10 mouse cellular contexts compared by ENCODE assay signal in the genomic region with DNA sequence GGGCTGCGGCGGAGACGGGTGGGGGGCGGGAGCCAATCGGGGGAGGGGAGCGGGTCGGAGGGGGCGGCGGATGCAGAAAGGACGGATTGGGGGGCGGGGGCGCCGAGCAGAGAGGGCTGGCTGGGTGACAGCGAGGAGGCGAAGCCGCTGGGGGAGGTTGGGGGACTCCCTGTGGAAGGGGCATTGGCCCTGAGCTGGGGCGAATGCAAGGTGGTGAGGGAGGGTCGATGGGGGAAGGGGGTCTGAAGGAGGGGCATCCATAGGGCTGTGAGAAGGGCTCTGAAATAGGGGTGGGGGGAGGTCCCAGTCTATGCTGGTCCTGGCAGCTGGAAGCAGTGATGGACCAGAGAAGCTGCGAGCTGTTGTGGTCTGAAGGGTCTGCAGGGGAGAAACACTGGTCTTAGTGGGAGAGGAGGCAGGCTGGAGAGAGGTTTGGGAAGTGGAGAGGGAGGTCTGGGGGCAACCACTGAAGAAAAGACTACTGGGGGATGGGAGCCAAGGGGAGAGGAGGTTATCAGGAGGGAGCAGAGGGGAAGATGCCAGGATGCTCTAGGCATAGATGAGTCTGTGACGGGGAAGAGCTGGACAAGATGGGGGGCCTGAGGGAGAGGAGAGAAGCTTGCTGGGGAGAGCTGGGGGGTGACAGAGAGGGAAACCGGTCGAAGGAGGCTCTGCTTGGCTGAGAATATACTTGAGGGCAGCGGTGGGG. TPM values are rescaled to one million over a fixed set of nuclear protein-coding genes. Genes with fewer than 3 reads are reported as not detected.
DNase-seq lines count a peak whose midpoint lies in the region; ATAC-seq lines count a peak whose summit lies in the region.
"Had no signal": no experiment of that assay in that cellular context is flagged by ENCODE, and none has a peak within 500 bp of the region (broad histone marks: within the 10 kb centered on the region; RNA-seq: fewer than 3 reads in every experiment).

No protein-coding gene starts in this region.

- no peak overlapping the region for H3K9ac ChIP-seq in kidney, embryonic 15.5 days
- peak overlapping the region; percentile 32; the same call in 1 of the 2 replicates for H3K9ac ChIP-seq in embryonic facial prominence, embryonic 11.5 days (replicated peaks; ENCODE audit: low read length)
- peak overlapping the region; percentile 87 for H3K9ac ChIP-seq in forebrain, embryonic 15.5 days (replicated peaks)
- H3K9ac ChIP-seq: liver, embryonic 15.5 days had no signal

- no peak for DNase-seq in kidney, postnatal 36 days
- no peak for DNase-seq in embryonic facial prominence, embryonic 11.5 days (ENCODE audit: low spot score)
- DNase-seq in midbrain, embryonic 10.5 days (ENCODE audit: low spot score) = peak; percentile 33
- DNase-seq in ovary, adult 18-20 months (ENCODE audit: low spot score) = no peak
- no peak for DNase-seq in layer of hippocampus, postnatal 10 days (ENCODE audit: low spot score in 2 of 2)

- ATAC-seq in kidney, embryonic 15.5 days (replicated peaks; ENCODE audit: low FRiP score) = peak; percentile 27; the same call in 1 of the 2 replicates
- ATAC-seq in embryonic facial prominence, embryonic 11.5 days (replicated peaks; ENCODE audit: insufficient number of reproducible peaks, low FRiP score, low TSS enrichment, low read depth) = no peak
- peak; percentile 12 for ATAC-seq in forebrain, embryonic 15.5 days (replicated peaks)
- no peak for ATAC-seq in erythroid progenitor cell, adult 5-6 weeks (replicated peaks; ENCODE audit: low FRiP score, poor library complexity, severe bottlenecking)

- 10% methylated on average over 17 of the region's 23 CpGs for WGBS in kidney, embryonic 15.5 days
- 6% methylated on average over 12 of the region's 23 CpGs for WGBS in embryonic facial prominence, embryonic 11.5 days
- 4% methylated on average over 17 of the region's 23 CpGs for WGBS in forebrain, embryonic 15.5 days
- WGBS in midbrain, embryonic 10.5 days = 7% methylated on average over 22 of the region's 23 CpGs

- H3K27me3 ChIP-seq in kidney, embryonic 15.5 days = peaks cover 75% of the 10 kb centered on the region
- H3K27me3 ChIP-seq in embryonic facial prominence, embryonic 11.5 days (ENCODE audit: control insufficient read depth, insufficient read depth, low read length) = peaks cover 28% of the 10 kb centered on the region
- no peaks in the 10 kb centered on the region for H3K27me3 ChIP-seq in forebrain, embryonic 15.5 days
- peaks cover 80% of the 10 kb centered on the region for H3K27me3 ChIP-seq in midbrain, embryonic 10.5 days (ENCODE audit: low read depth, poor library complexity, severe bottlenecking)

- H3K36me3 ChIP-seq in kidney, embryonic 15.5 days = no peaks in the 10 kb centered on the region
- no peaks in the 10 kb centered on the region for H3K36me3 ChIP-seq in embryonic facial prominence, embryonic 11.5 days (replicated peaks; ENCODE audit: control insufficient read depth, insufficient read depth, low read depth, low read length)
- H3K36me3 ChIP-seq in forebrain, embryonic 15.5 days = no peaks in the 10 kb centered on the region
- no peaks in the 10 kb centered on the region for H3K36me3 ChIP-seq in midbrain, embryonic 10.5 days
- H3K36me3 ChIP-seq: G1E; liver, embryonic 15.5 days had no signal

- no peak overlapping the region for H3K27ac ChIP-seq in kidney, embryonic 15.5 days
- H3K27ac ChIP-seq in embryonic facial prominence, embryonic 11.5 days (replicated peaks; ENCODE audit: low read depth, low read length) = no peak overlapping the region
- peak overlapping the region; percentile 95 for H3K27ac ChIP-seq in forebrain, embryonic 15.5 days (replicated peaks)
- peak overlapping the region; percentile 87 for H3K27ac ChIP-seq in midbrain, embryonic 10.5 days (replicated peaks)
- H3K27ac ChIP-seq: liver, embryonic 15.5 days had no signal

- peaks cover 40% of the 10 kb centered on the region for H3K4me1 ChIP-seq in kidney, embryonic 15.5 days
- H3K4me1 ChIP-seq in embryonic facial prominence, embryonic 11.5 days (ENCODE audit: control insufficient read depth, insufficient read depth, low read length) = peaks cover 10% of the 10 kb centered on the region; the same call in 1 of the 2 replicates
- peaks cover 85% of the 10 kb centered on the region for H3K4me1 ChIP-seq in forebrain, embryonic 15.5 days
- H3K4me1 ChIP-seq in midbrain, embryonic 10.5 days = peaks cover 69% of the 10 kb centered on the region

- H3K4me2 ChIP-seq in kidney, embryonic 15.5 days = peak overlapping the region; percentile 97
- H3K4me2 ChIP-seq in embryonic facial prominence, embryonic 11.5 days (ENCODE audit: low read depth, low read length) = peak overlapping the region; percentile 83
- H3K4me2 ChIP-seq in forebrain, embryonic 15.5 days (replicated peaks) = peak overlapping the region; percentile 95

- peak overlapping the region; percentile 56 for H3K4me3 ChIP-seq in kidney, embryonic 15.5 days (replicated peaks)
- peak overlapping the region; percentile 41 for H3K4me3 ChIP-seq in embryonic facial prominence, embryonic 11.5 days (ENCODE audit: low read depth, low read length)
- H3K4me3 ChIP-seq in forebrain, embryonic 15.5 days = peak overlapping the region; percentile 79
- H3K4me3 ChIP-seq in midbrain, embryonic 10.5 days = peak overlapping the region; percentile 62

- no peaks in the 10 kb centered on the region for H3K9me3 ChIP-seq in kidney, embryonic 15.5 days (replicated peaks)
- H3K9me3 ChIP-seq in embryonic facial prominence, embryonic 11.5 days (replicated peaks; ENCODE audit: control insufficient read depth, low read length) = no peaks in the 10 kb centered on the region
- H3K9me3 ChIP-seq in forebrain, embryonic 15.5 days = no peaks in the 10 kb centered on the region
- no peaks in the 10 kb centered on the region for H3K9me3 ChIP-seq in midbrain, embryonic 10.5 days (replicated peaks)
- H3K9me3 ChIP-seq: G1E; liver, embryonic 15.5 days had no signal

RNA-seq across cellular contexts. Expression of gene Nrxn2, which starts 0.6 kb away (rescaled TPM):
- polyA plus RNA-seq in kidney, embryonic 15.5 days (2015; fragmentation: Nextera tagmentation; extraction: Ambion mirVana) = 6.3 TPM in 2 replicates
- 4.1 and 5.0 TPM in 2 replicates for polyA plus RNA-seq in embryonic facial prominence, embryonic 11.5 days (2014; fragmentation: Nextera tagmentation; extraction: Ambion mirVana)
- 31.1 and 32.4 TPM in 2 replicates for polyA plus RNA-seq in forebrain, embryonic 15.5 days (2015; fragmentation: Nextera tagmentation; extraction: Ambion mirVana)
- polyA plus RNA-seq in midbrain, embryonic 10.5 days (2016; fragmentation: Nextera tagmentation; extraction: Ambion mirVana) = 5.1 and 7.2 TPM in 2 replicates
- not detected in 2 replicates for total RNA-seq in erythroid progenitor cell, adult 5-6 weeks (2015; ENCODE audit: low replicate concordance)
- not detected in 2 replicates for total RNA-seq in erythroid progenitor cell, adult 5-6 weeks (2017; ENCODE audit: low replicate concordance)
- total RNA-seq in layer of hippocampus, postnatal 10 days (2021) = 100 to 1,000 TPM; 683 to 691 TPM

RNA-seq across cellular contexts. Expression of gene Rasgrp2, which starts 20.0 kb away (rescaled TPM):
- polyA plus RNA-seq in kidney, embryonic 15.5 days (2015; fragmentation: Nextera tagmentation; extraction: Ambion mirVana) = 89.5 and 97.6 TPM in 2 replicates
- polyA plus RNA-seq in embryonic facial prominence, embryonic 11.5 days (2014; fragmentation: Nextera tagmentation; extraction: Ambion mirVana) = 15.6 and 17.2 TPM in 2 replicates
- 34.6 and 41.3 TPM in 2 replicates for polyA plus RNA-seq in forebrain, embryonic 15.5 days (2015; fragmentation: Nextera tagmentation; extraction: Ambion mirVana)
- 13.5 and 16.3 TPM in 2 replicates for polyA plus RNA-seq in midbrain, embryonic 10.5 days (2016; fragmentation: Nextera tagmentation; extraction: Ambion mirVana)
- total RNA-seq in erythroid progenitor cell, adult 5-6 weeks (2015; ENCODE audit: low replicate concordance) = 42.3 and 47.2 TPM in 2 replicates
- total RNA-seq in erythroid progenitor cell, adult 5-6 weeks (2017; ENCODE audit: low replicate concordance) = 29.9 and 37.7 TPM in 2 replicates
- total RNA-seq in layer of hippocampus, postnatal 10 days (2021) = 10 to 100 TPM; 93.5 to 99.9 TPM

RNA-seq across cellular contexts. Expression of gene Pygm, which starts 34.9 kb away (rescaled TPM):
- polyA plus RNA-seq in kidney, embryonic 15.5 days (2015; fragmentation: Nextera tagmentation; extraction: Ambion mirVana) = 28.2 and 30.4 TPM in 2 replicates
- polyA plus RNA-seq in embryonic facial prominence, embryonic 11.5 days (2014; fragmentation: Nextera tagmentation; extraction: Ambion mirVana) = 1.4 and 2.8 TPM in 2 replicates
- polyA plus RNA-seq in forebrain, embryonic 15.5 days (2015; fragmentation: Nextera tagmentation; extraction: Ambion mirVana) = 3.4 and 3.5 TPM in 2 replicates
- polyA plus RNA-seq in midbrain, embryonic 10.5 days (2016; fragmentation: Nextera tagmentation; extraction: Ambion mirVana) = 2.1 and 2.7 TPM in 2 replicates
- 2.2 and 4.6 TPM in 2 replicates for total RNA-seq in erythroid progenitor cell, adult 5-6 weeks (2015; ENCODE audit: low replicate concordance)
- total RNA-seq in erythroid progenitor cell, adult 5-6 weeks (2017; ENCODE audit: low replicate concordance) = 0.64 and 2.6 TPM in 2 replicates
- 10 to 100 TPM; 16.2 to 17.4 TPM for total RNA-seq in layer of hippocampus, postnatal 10 days (2021)

RNA-seq across cellular contexts. Expression of gene Sf1, which starts 55.6 kb away (rescaled TPM):
- polyA plus RNA-seq in kidney, embryonic 15.5 days (2015; fragmentation: Nextera tagmentation; extraction: Ambion mirVana) = 155 and 165 TPM in 2 replicates
- polyA plus RNA-seq in embryonic facial prominence, embryonic 11.5 days (2014; fragmentation: Nextera tagmentation; extraction: Ambion mirVana) = 157 and 172 TPM in 2 replicates
- 119 and 134 TPM in 2 replicates for polyA plus RNA-seq in forebrain, embryonic 15.5 days (2015; fragmentation: Nextera tagmentation; extraction: Ambion mirVana)
- 189 and 194 TPM in 2 replicates for polyA plus RNA-seq in midbrain, embryonic 10.5 days (2016; fragmentation: Nextera tagmentation; extraction: Ambion mirVana)
- total RNA-seq in erythroid progenitor cell, adult 5-6 weeks (2015; ENCODE audit: low replicate concordance) = 145 and 153 TPM in 2 replicates
- 171 and 223 TPM in 2 replicates for total RNA-seq in erythroid progenitor cell, adult 5-6 weeks (2017; ENCODE audit: low replicate concordance)
- 100 to 1,000 TPM; 190 to 194 TPM for total RNA-seq in layer of hippocampus, postnatal 10 days (2021)

Comparison
In these comparisons a context has a peak if more than half of its experiments do, and no peak if none do; other contexts are left out.
1. ATAC-seq: peak in kidney, embryonic 15.5 days (single experiment) and forebrain, embryonic 15.5 days (single experiment); none in embryonic facial prominence, embryonic 11.5 days (single experiment) and erythroid progenitor cell, adult 5-6 weeks (single experiment).
2. H3K27ac ChIP-seq: peak in forebrain, embryonic 15.5 days (single experiment) and midbrain, embryonic 10.5 days (single experiment); none in kidney, embryonic 15.5 days (single experiment) and embryonic facial prominence, embryonic 11.5 days (single experiment).
3. Peak in every context shown above with its lines, with median percentiles within 50 percentile points of each other: H3K4me2 ChIP-seq and H3K4me3 ChIP-seq.